Mouse (Mus musculus): ENCODE data around the gene Scaper.
A peak's percentile ranks its signal among the peaks of the same experiment; 100 is the strongest.

Gene Scaper

GRCm38 (mm10) chr9:55937664-55938617 lies at the start of gene Scaper:
Scaper (minus strand) TSS chr9:55938119.
- DNase-seq: peak; percentile 86

- DNase-seq: no peak
These were observed 8.9 kb upstream of the Scaper start for GRCm38 (mm10) chr9:55946819-55947218.

GRCm38 (mm10) chr9:55941356-55941755 lies 3.4 kb upstream of the Scaper start:
- peak; percentile 53 for DNase-seq

DNA sequence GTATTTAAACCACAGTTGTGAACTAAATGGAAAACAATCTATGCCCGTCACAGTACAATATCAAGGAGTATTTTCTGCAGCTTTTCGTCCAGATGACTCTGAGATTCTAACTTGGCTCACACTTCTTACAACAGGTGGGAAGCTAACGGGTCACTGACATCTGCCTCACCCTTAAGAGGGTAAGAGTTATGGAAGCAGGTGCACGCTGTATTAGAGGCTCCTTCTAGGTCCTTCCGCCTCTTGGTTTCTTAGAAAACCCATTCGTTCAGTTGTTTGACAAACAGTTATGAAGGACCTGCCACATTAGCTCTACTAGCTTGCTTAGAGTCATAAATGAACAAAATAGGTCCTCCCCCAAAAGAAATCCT lies 683 bp upstream of the Scaper start:
- no peak for DNase-seq

- peak; percentile 19 for DNase-seq
These were observed 675 bp downstream of the Scaper start for GRCm38 (mm10) chr9:55937224-55937663.

DNA sequence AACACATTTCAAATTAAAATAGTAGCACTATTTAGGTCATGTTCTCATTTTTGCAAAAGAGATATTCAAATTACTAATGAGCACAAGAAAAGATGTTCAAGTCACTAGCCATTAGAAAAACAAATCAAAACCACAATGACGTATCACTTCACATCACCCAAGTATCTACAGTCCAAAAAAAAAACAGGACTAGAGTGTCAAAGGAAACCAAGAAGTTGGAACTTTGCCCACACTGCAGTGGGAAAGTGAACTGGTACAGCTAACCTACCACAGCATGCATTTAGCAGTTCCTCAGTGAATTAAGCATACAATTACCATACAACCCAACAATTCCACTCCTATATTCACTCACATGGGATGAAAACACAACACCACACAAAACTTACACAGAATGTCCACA lies 5.4 kb downstream of the Scaper start:
- DNase-seq: no peak

- DNase-seq: peak; percentile 63
These were observed 19.3 kb downstream of the Scaper start for GRCm38 (mm10) chr9:55918579-55918978.

- DNase-seq: no peak
These were observed 21.2 kb downstream of the Scaper start for GRCm38 (mm10) chr9:55916751-55917150.

DNA sequence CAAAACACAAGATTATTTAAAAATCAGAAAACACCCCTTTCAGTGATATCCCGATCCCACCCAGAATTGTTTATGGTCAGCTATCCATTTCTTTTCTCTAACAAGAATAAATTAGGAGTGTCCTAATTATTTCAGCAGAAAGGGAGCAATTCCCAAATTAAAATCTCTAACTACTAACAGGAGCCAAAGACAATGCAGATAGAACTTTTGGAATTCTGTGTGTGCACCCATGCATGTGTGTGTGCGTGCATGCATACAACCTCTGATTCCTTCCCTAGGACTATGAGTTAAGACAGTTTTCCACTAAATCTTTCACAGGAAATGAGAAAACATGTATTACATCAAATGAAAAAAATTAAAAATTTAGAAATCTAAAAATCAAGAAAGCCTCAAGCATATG lies 26.4 kb downstream of the Scaper start:
- no peak for DNase-seq

GRCm38 (mm10) chr9:55902964-55903363 lies 35.0 kb downstream of the Scaper start:
- peak; percentile 73 for DNase-seq

- no peak for DNase-seq
These were observed 36.3 kb downstream of the Scaper start for GRCm38 (mm10) chr9:55901588-55901987.

DNA sequence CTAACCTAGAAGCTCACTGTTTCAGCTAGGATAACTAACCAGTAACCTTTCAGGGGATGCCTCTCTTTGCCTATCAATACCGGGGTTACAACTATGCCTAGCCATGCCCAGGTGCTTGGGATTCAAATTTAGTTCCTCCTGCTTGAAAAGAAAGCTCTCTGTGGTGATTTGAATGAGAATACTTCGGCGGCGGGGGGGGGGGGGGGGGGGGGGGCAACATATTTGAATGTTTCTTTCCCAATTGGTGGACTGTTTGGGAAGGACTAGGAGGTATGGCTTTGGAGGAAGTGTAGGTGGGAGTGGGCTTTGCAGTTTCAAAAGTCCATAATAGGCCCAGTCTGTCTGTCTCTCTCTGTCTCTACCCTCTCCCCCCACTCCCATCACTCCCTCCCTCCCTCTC lies 37.4 kb downstream of the Scaper start:
- DNase-seq: no peak

DNA sequence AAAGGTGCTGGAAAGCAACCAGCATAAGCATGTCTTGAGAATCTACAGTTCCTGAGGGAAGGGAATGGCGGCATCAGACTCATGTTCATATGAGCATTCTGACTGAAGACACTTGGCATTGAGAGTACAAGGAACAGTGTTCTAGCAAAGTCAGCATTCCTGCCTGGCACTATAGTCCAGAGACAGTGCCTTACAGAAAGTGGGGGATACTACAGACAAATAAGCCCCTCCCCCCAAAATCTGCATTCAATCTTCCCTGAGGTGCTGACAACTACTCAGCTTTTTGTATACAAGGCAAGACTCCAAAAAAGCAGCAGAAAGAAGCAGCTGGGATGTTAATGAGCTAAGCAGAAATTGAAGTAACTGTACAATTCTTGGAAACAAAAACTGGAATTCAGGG lies 59.9 kb downstream of the Scaper start:
- DNase-seq: no peak

- no peak for DNase-seq
These were observed 148.5 kb downstream of the Scaper start for GRCm38 (mm10) chr9:55789442-55789841.

DNA sequence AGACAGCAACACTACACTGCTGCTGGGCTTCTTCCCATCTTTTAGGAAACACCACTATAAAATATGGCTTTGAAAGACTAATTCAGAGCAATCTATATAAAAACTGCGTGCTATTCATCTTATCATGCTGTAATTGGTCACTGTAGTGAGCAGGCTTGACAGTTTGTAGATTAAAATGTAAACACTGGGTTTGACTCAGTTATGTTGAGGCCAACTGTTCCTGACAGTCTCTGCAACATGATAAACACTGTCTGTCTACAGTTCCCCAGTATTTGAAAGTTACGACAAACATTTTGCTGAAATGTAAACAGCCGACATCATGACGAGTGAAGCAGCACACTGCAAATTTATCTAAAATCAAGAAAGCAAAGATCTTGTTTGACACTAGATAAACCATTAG lies 225.9 kb downstream of the Scaper start:
- no peak for DNase-seq

DNA sequence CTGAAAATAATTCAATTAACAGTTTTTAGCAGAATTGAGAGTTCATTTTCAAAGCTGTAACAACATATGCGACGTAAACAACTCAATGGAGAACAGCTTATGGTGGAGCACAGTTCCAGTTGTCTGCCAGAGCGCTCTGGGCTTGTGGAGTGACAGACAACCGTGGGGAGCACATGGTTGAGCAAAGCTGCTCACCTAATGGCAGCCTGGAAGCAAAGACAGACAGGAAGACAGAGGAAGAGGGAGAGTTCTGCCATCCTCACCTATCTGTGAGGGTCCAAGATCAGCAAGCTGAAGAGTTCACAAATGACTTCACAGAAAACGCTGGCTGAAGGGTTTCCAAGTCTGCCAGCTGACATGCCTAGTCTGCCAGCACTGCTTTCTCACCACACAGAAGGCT lies 227.4 kb downstream of the Scaper start:
- no peak for DNase-seq

- DNase-seq: no peak
These were observed 231.3 kb downstream of the Scaper start for GRCm38 (mm10) chr9:55706603-55707002.

GRCm38 (mm10) chr9:55695307-55695706 lies 242.6 kb downstream of the Scaper start:
- DNase-seq: peak; percentile 5

- DNase-seq: no peak
These were observed 260.8 kb downstream of the Scaper start for GRCm38 (mm10) chr9:55677099-55677498.

GRCm38 (mm10) chr9:55646444-55646843 lies 291.5 kb downstream of the Scaper start:
- DNase-seq: no peak

GRCm38 (mm10) chr9:55626990-55627389 lies 310.9 kb downstream of the Scaper start:
- DNase-seq: no peak

GRCm38 (mm10) chr9:55614711-55615110 lies 323.2 kb downstream of the Scaper start:
- DNase-seq: peak; percentile 88

DNA sequence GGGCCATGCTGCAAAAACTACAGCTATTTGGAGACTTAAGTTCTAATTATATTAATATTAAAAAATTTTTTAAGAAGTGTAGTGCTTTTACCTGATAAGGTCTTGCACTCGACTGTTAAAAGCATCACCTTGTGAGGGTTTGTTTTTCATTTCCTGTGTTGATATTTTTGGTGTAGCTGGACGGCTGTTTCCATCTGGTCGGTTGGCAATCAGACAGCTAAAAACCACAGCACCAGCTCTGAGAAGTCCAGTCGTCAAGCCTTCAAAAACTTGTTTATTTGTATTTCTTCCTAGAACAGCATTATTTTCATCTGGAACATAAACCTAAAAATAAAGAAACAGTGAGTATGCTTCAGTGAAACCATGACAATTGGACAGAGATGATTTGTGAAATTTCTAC lies 328.2 kb downstream of the Scaper start:
- no peak for DNase-seq

DNA sequence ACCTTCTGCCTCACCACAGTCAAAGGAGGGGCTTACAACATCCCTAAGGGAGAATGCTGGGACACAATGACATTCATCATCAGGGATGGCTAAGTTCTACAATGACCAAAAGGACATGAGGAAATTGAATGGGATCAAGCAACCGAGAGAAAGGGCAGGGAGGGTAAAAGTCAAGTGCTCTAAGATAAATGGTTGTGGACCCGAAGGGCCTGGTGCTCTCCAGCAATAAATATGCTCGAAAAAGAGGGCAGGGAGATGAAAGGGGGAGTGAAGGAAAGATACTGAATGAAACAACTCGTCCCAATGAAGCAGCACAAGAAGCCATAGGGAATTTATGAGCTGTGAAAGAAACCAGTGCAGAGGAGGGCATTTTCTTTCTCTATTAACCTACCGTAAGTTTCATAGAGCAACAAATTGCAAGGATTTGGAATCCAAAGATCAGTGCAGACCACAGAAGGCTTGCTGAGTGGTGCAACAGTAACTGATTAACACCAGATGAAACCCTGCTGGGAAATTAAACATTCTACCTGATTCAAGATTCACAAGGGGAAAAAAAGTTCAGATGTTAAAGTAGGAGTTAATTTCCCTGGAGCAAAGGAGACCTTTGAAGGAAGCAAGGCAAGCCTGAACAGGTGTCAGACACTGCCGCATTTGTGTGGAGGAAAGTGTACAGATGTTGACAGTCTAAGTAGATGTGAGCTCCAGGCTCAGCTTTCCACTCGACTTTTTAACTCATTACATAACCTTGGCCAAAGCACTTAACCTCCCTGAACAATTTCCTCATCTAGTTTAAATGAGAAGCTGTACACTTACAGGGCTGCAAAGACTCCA lies 329.0 kb downstream of the Scaper start:
- DNase-seq: no peak

All from cerebellum, adult 9-10 months (tissue).